Comparison of ENCODE assay signal across 18 mouse cellular contexts in genomic region chr2:13370556-13370955, GRCm38 (mm10).
DNase-seq lines count a peak whose midpoint lies in the region; ATAC-seq and TF ChIP-seq lines count a peak whose summit lies in the region.
"Had no signal": no experiment of that assay in that cellular context is flagged by ENCODE, and none has a peak within 500 bp of the region (broad histone marks: within the 10 kb centered on the region; RNA-seq: fewer than 3 reads in every experiment).

No protein-coding gene starts in this region.

- H3K9me3 ChIP-seq in heart, embryonic 14.5 days (ENCODE audit: control insufficient read depth, low read length), result no peaks in the 10 kb centered on the region
- H3K9me3 ChIP-seq in lung, embryonic 14.5 days (ENCODE audit: low read depth, low read length), result no peaks in the 10 kb centered on the region
- H3K9me3 ChIP-seq in embryonic facial prominence, embryonic 14.5 days (ENCODE audit: control insufficient read depth, low read length), result no peaks in the 10 kb centered on the region
- H3K9me3 ChIP-seq: forebrain, embryonic 13.5 days; hindbrain, embryonic 15.5 days; limb, embryonic 10.5 days; neural tube, embryonic 13.5 days had no signal

- ATAC-seq in heart, embryonic 14.5 days (ENCODE audit: insufficient number of reproducible peaks, insufficient read depth, low FRiP score, low read depth), result no peak
- no peak for ATAC-seq in lung, embryonic 14.5 days (ENCODE audit: insufficient read depth)
- ATAC-seq in embryonic facial prominence, embryonic 14.5 days (ENCODE audit: low read depth), result no peak
- ATAC-seq: CD4-positive, CD25-positive, alpha-beta regulatory T cell, adult 4 months; forebrain, embryonic 13.5 days; Patski had no signal

- no peaks in the 10 kb centered on the region for H3K36me3 ChIP-seq in heart, embryonic 14.5 days (ENCODE audit: control insufficient read depth, insufficient read depth, low read length)
- no peaks in the 10 kb centered on the region for H3K36me3 ChIP-seq in lung, embryonic 14.5 days (ENCODE audit: insufficient read depth)
- H3K36me3 ChIP-seq in embryonic facial prominence, embryonic 14.5 days (ENCODE audit: control insufficient read depth, insufficient read depth, low read length), result no peaks in the 10 kb centered on the region
- H3K36me3 ChIP-seq: hindbrain, embryonic 15.5 days; limb, embryonic 10.5 days; neural tube, embryonic 13.5 days had no signal

- no peak overlapping the region for H3K9ac ChIP-seq in heart, embryonic 14.5 days (ENCODE audit: low read length)
- H3K9ac ChIP-seq in lung, embryonic 14.5 days, result no peak overlapping the region
- no peak overlapping the region for H3K9ac ChIP-seq in embryonic facial prominence, embryonic 14.5 days (ENCODE audit: low read depth, low read length)
- H3K9ac ChIP-seq: forebrain, embryonic 13.5 days; hindbrain, embryonic 15.5 days; neural tube, embryonic 13.5 days had no signal

- 49% methylated on average over 2 of the region's 2 CpGs for WGBS in heart, embryonic 14.5 days
- 37% methylated on average over 2 of the region's 2 CpGs for WGBS in lung, embryonic 14.5 days
- WGBS in embryonic facial prominence, embryonic 14.5 days, result 51% methylated on average over 2 of the region's 2 CpGs

- DNase-seq in heart, adult 8-10 months (ENCODE audit: low spot score), result no peak
- no peak for DNase-seq in lung, embryonic 14.5 days
- DNase-seq in lung, postnatal 25 days (ENCODE audit: low spot score), result no peak
- DNase-seq in R1 (ENCODE audit: low read depth, low spot score), result peak; percentile 94
- DNase-seq in embryonic facial prominence, embryonic 14.5 days (ENCODE audit: low spot score), result no peak
- DNase-seq in layer of hippocampus, adult 9-11 months, result no peak
- DNase-seq: adrenal gland, adult 8-10 months; cerebellum, adult 9-10 months; kidney, adult 2 months; right cerebral cortex, postnatal 4 days; thymus, adult 18-20 months had no signal

- H3K27me3 ChIP-seq in heart, embryonic 14.5 days (ENCODE audit: control insufficient read depth, insufficient read depth, low read length), result no peaks in the 10 kb centered on the region
- H3K27me3 ChIP-seq in lung, embryonic 14.5 days (ENCODE audit: insufficient read depth, low read length), result no peaks in the 10 kb centered on the region
- no peaks in the 10 kb centered on the region for H3K27me3 ChIP-seq in embryonic facial prominence, embryonic 14.5 days (replicated peaks; ENCODE audit: control insufficient read depth, insufficient read depth, low read length)
- H3K27me3 ChIP-seq: forebrain, embryonic 13.5 days; hindbrain, embryonic 15.5 days; neural tube, embryonic 13.5 days; Patski had no signal

- peaks cover 11 to 22% of the 10 kb centered on the region in 2 experiments for H3K4me1 ChIP-seq in heart, embryonic 14.5 days (ENCODE audit: control insufficient read depth in 2 of 2, insufficient read depth in 2 of 2, low read length in 2 of 2)
- 0 out of 2 replicates have a peak, but pooled peaks cover 6% of the 10 kb centered on the region for H3K4me1 ChIP-seq in lung, embryonic 14.5 days (ENCODE audit: insufficient read depth)
- H3K4me1 ChIP-seq in embryonic facial prominence, embryonic 14.5 days (ENCODE audit: control insufficient read depth, insufficient read depth, low read length), result peaks cover 17% of the 10 kb centered on the region

- no peak overlapping the region for H3K4me2 ChIP-seq in heart, embryonic 14.5 days (ENCODE audit: low read length)
- no peak overlapping the region for H3K4me2 ChIP-seq in lung, embryonic 14.5 days
- no peak overlapping the region for H3K4me2 ChIP-seq in embryonic facial prominence, embryonic 14.5 days (ENCODE audit: low read depth, low read length)
- H3K4me2 ChIP-seq: forebrain, embryonic 13.5 days; hindbrain, embryonic 15.5 days; neural tube, embryonic 13.5 days had no signal

- peak overlapping the region; percentile 95 to 100 for H3K27ac ChIP-seq in heart, embryonic 14.5 days (replicated peaks in 1 of 2; ENCODE audit: control insufficient read depth in 1 of 2, insufficient read depth in 1 of 2, low read depth in 2 of 2, low read length in 2 of 2)
- H3K27ac ChIP-seq in lung, embryonic 14.5 days (ENCODE audit: low read depth), result peak overlapping the region; percentile 91; the same call in 1 of the 2 replicates
- H3K27ac ChIP-seq in embryonic facial prominence, embryonic 14.5 days (replicated peaks; ENCODE audit: low read depth, low read length), result peak overlapping the region; percentile 83; the same call in 1 of the 2 replicates

- H3K4me3 ChIP-seq in heart, embryonic 14.5 days (ENCODE audit: control insufficient read depth in 1 of 2, insufficient read depth in 1 of 2, low read depth in 1 of 2, low read length in 2 of 2), result no peak overlapping the region
- no peak overlapping the region for H3K4me3 ChIP-seq in lung, embryonic 14.5 days (ENCODE audit: low read depth, low read length)
- no peak overlapping the region for H3K4me3 ChIP-seq in embryonic facial prominence, embryonic 14.5 days (ENCODE audit: low read depth, low read length)
- H3K4me3 ChIP-seq: forebrain, embryonic 13.5 days; hindbrain, embryonic 15.5 days; limb, embryonic 10.5 days; neural tube, embryonic 13.5 days had no signal

- no peak for TF ChIP-seq CTCF in lung, embryonic 14.5 days (IDR thresholded peaks at IDR 0.05; ENCODE audit: low read depth)
